9 mouse cellular contexts compared by ENCODE assay signal in genomic region chr7:81132851-81133279, GRCm38 (mm10). TPM values are rescaled to one million over a fixed set of nuclear protein-coding genes. Genes with fewer than 3 reads are reported as not detected.
DNase-seq lines count a peak whose midpoint lies in the region; ATAC-seq lines count a peak whose summit lies in the region.
"Had no signal": no experiment of that assay in that cellular context is flagged by ENCODE, and none has a peak within 500 bp of the region (broad histone marks: within the 10 kb centered on the region; RNA-seq: fewer than 3 reads in every experiment).

No protein-coding gene starts in this region.

- peak; percentile 80 for ATAC-seq in stomach, embryonic 16.5 days (ENCODE audit: insufficient read depth, low FRiP score)
- ATAC-seq in inflammation-experienced regulatory T-cells, adult 6 months = no peak

- H3K9me3 ChIP-seq in stomach, embryonic 16.5 days (replicated peaks; ENCODE audit: control insufficient read depth, low read length) = no peaks in the 10 kb centered on the region

- H3K27me3 ChIP-seq in stomach, embryonic 16.5 days (ENCODE audit: control insufficient read depth, insufficient read depth, low read length) = no peaks in the 10 kb centered on the region
- H3K27me3 ChIP-seq: embryonic facial prominence, embryonic 13.5 days had no signal

- H3K36me3 ChIP-seq in stomach, embryonic 16.5 days (ENCODE audit: control insufficient read depth, insufficient read depth, low read length) = no peaks in the 10 kb centered on the region
- H3K36me3 ChIP-seq: embryonic facial prominence, embryonic 13.5 days had no signal

- intact Hi-C loops in left cerebral cortex, postnatal 4 days (cut with DNase I) = no loop called here

- WGBS in stomach, embryonic 16.5 days = 20% methylated on average over 2 of the region's 2 CpGs

- peak; percentile 68 for DNase-seq in ovary, adult 18-20 months (ENCODE audit: low spot score)
- DNase-seq in ovary, postnatal 10 days (ENCODE audit: low spot score) = no peak
- peak; percentile 74 to 88 for DNase-seq in heart, adult 18-20 months
- peak; percentile 63 for DNase-seq in kidney, postnatal 10 days
- DNase-seq in left cerebral cortex, postnatal 4 days = no peak
- DNase-seq in natural killer cell, adult 2 months (ENCODE audit: low spot score in 2 of 2) = no peak

- peak overlapping the region; percentile 22; the same call in 1 of the 2 replicates for H3K27ac ChIP-seq in stomach, embryonic 16.5 days (ENCODE audit: low read length)
- H3K27ac ChIP-seq: embryonic facial prominence, embryonic 13.5 days had no signal

- peaks cover 18% of the 10 kb centered on the region for H3K4me1 ChIP-seq in stomach, embryonic 16.5 days (ENCODE audit: control insufficient read depth, insufficient read depth, low read length)

- H3K4me3 ChIP-seq in stomach, embryonic 16.5 days (replicated peaks; ENCODE audit: low read length) = no peak overlapping the region
- H3K4me3 ChIP-seq: embryonic facial prominence, embryonic 13.5 days had no signal

- no peak overlapping the region for H3K4me2 ChIP-seq in stomach, embryonic 16.5 days (ENCODE audit: low read depth, low read length)
- H3K4me2 ChIP-seq: embryonic facial prominence, embryonic 13.5 days had no signal

- H3K9ac ChIP-seq in stomach, embryonic 16.5 days (ENCODE audit: low read length) = no peak overlapping the region
- H3K9ac ChIP-seq: embryonic facial prominence, embryonic 13.5 days had no signal

RNA-seq across cellular contexts. Expression of gene Slc28a1, which starts 18.3 kb away (rescaled TPM):
- total RNA-seq in heart, adult 18-20 months (2021) = under 1 TPM; 0.12 to 0.21 TPM
- polyA plus RNA-seq in stomach, embryonic 16.5 days (2015; fragmentation: Nextera tagmentation; extraction: Ambion mirVana) = 0.61 and 0.77 TPM in 2 replicates
- total RNA-seq in left cerebral cortex, postnatal 4 days (2021) = under 1 TPM in 1 of 2 experiments, not detected in 1; 0.12 TPM
- not detected for polyA plus RNA-seq in inflammation-experienced regulatory T-cells, adult 6 months (2017; shearing (Covaris generic))
- polyA plus RNA-seq: embryonic facial prominence, embryonic 13.5 days had no signal

Comparison
In these comparisons a context has a peak if more than half of its experiments do, and no peak if none do; other contexts are left out.
1. DNase-seq: peak in ovary, adult 18-20 months (single experiment), heart, adult 18-20 months (2 of 2) and kidney, postnatal 10 days (single experiment); none in ovary, postnatal 10 days (single experiment), left cerebral cortex, postnatal 4 days (single experiment) and natural killer cell, adult 2 months (0 of 2).